Mouse (Mus musculus) liver, embryonic 14.5 days (tissue): Measurements from ENCODE around the gene Hexa. TPM values are rescaled to one million over a fixed set of nuclear protein-coding genes. Genes with fewer than 3 reads are reported as not detected.
A peak's percentile ranks its signal among the peaks of the same experiment; 100 is the strongest.

Source experiments
- ATAC-seq: fragments of 200-750 bp; cut with Nextera tagmentation; 2 replicates; pipeline ENCODE4 v1.8.0; 2017; ENCODE audit warnings: moderate number of reproducible peaks, mild to moderate bottlenecking, moderate library complexity; ENCODE audit not compliant: insufficient read depth
- DNase-seq, 3 experiments: peaks; one replicate each; pipeline ENCODE4 v3.0.0-alpha.2; 2012 to 2013; ENCODE audit warnings: low read depth in 3 of 3, low spot score in 3 of 3
- H3K27ac ChIP-seq: fragments of 300-500 bp; sonication (generic); 2 replicates; pipeline ENCODE4 v1.5.1; 2014; ENCODE audit warnings: moderate library complexity, mild to moderate bottlenecking, control low read depth, inconsistent platforms
- H3K27me3 ChIP-seq: fragments of 300-500 bp; sonication (generic); 2 replicates; pipeline ENCODE4 v1.6.1; 2014; ENCODE audit warnings: mild to moderate bottlenecking, low read length, moderate library complexity; ENCODE audit not compliant: control insufficient read depth, insufficient read depth
- H3K36me3 ChIP-seq: fragments of 300-500 bp; sonication (generic); replicated peaks from 2 replicates; pipeline ENCODE4 v1.6.1; 2014; ENCODE audit warnings: low read depth; ENCODE audit not compliant: control insufficient read depth, insufficient read depth
- H3K4me1 ChIP-seq, 2 experiments: fragments of 200-500 bp in 1 of 2; fragments of 300-500 bp in 1 of 2; sonication (generic) in 1 of 2; replicated peaks; 2 replicates each; pipeline ENCODE4 v1.6.1; 2012 to 2014; ENCODE audit warnings: antibody characterized with exemption in 1 of 2, inconsistent platforms in 1 of 2, low read length in 1 of 2; ENCODE audit not compliant: control insufficient read depth in 2 of 2, insufficient read depth in 2 of 2
- H3K4me2 ChIP-seq: fragments of 300-500 bp; sonication (generic); 2 replicates; pipeline ENCODE4 v1.6.1; 2014; ENCODE audit warnings: low read depth, mild to moderate bottlenecking, control low read depth, moderate library complexity
- H3K4me3 ChIP-seq, 2 experiments: fragments of 200-500 bp in 1 of 2; fragments of 300-500 bp in 1 of 2; sonication (generic) in 1 of 2; 2 replicates each; pipeline ENCODE4 v1.5.1; 2012 to 2014; ENCODE audit warnings: low read depth in 2 of 2, low read length in 2 of 2, mild to moderate bottlenecking in 2 of 2, control low read depth in 1 of 2, inconsistent platforms in 1 of 2, moderate library complexity in 1 of 2; ENCODE audit not compliant: insufficient read depth in 1 of 2
- H3K9ac ChIP-seq: fragments of 300-500 bp; sonication (generic); replicated peaks from 2 replicates; pipeline ENCODE4 v1.6.1; 2014; ENCODE audit warnings: mild to moderate bottlenecking, control low read depth, moderate library complexity
- H3K9me3 ChIP-seq: fragments of 300-500 bp; sonication (generic); 2 replicates; pipeline ENCODE4 v1.6.1; 2016; ENCODE audit warnings: low read length, mixed read lengths; ENCODE audit not compliant: control insufficient read depth
- CTCF ChIP-seq: IDR thresholded peaks from 2 replicates; pipeline ENCODE4 v1.5.1; 2016; ENCODE audit warnings: antibody characterized with exemption, low read depth, control low read depth
- EP300 ChIP-seq: IDR thresholded peaks from 2 replicates; pipeline ENCODE4 v1.6.1; 2016; ENCODE audit warnings: antibody characterized with exemption, low read depth
- WGBS: fragments of 180-500 bp; shearing (Covaris S2); extraction: QIAGEN DNeasy Blood & Tissue Kit; methylation state at CpG from one replicate; pipeline ENCODE4 v1.1.7; 2014; ENCODE audit not compliant: insufficient replicate concordance; 5-methylcytosine and 5-hydroxymethylcytosine counted together
- polyA plus RNA-seq, 2 experiments: library from polyadenylated mRNA; depleted of rRNA in 1 of 2; stranded (reverse) in 1 of 2; unstranded in 1 of 2; fragments of >200 nt; fragmentation: Nextera tagmentation in 1 of 2; extraction: Ambion mirVana in 1 of 2; gene quantifications; 2 replicates each; pipeline versions ENCODE4 v1.2.1 to v1.2.3; 2012 to 2014

The Hexa gene
- polyA plus RNA-seq, 2 experiments = 17.5 to 29.1 TPM

DNA sequence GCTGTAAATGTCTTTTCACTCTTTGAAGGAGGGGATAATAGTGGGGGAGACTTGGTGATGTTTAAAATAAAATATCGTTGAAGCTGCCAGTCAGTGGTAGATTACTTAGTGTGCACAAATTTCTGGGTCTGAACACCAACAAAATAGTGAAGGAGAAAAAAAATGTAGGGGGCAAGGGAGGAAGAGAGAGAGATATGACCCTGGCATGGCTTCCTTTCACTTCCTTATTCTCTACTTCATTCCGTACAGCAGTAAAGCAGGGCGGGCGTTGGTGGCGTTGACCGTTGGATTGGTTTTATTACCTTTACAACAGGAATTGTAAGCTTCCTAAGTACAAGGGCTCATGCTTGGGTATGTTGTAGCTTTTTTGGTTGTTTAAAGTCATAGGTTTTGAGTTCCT is 2.3 kb downstream of the Hexa start:
- Histone ChIP-seq H3K9me3 (no peaks in the 10 kb centered on the region), H3K4me1 (peaks cover 0 to 8% of the 10 kb centered on the region in 2 experiments; a peak in 2 of 4 replicates), H3K36me3 (no peaks in the 10 kb centered on the region), H3K27me3 (no peaks in the 10 kb centered on the region), H3K4me2 (no peak overlapping the region; the same call in 1 of the 2 replicates), H3K4me3 (no peak overlapping the region), H3K9ac (no peak overlapping the region), H3K27ac (no peak overlapping the region)
- ATAC-seq = no peak
- DNase-seq = no peak
- 40% methylated on average over 6 of the region's 6 CpGs for WGBS
- no peak for TF ChIP-seq CTCF
- no peak for TF ChIP-seq EP300

- TF ChIP-seq CTCF (no peak), EP300 (no peak)
- no peak for DNase-seq
- H3K27me3 ChIP-seq = no peaks in the 10 kb centered on the region
- no peaks in the 10 kb centered on the region for H3K9me3 ChIP-seq
- 0 out of 2 replicates have a peak overlapping the region, but pooled peaks have one; percentile 1 for H3K4me2 ChIP-seq
- no peak overlapping the region for H3K4me3 ChIP-seq
- ATAC-seq = no peak
- H3K4me1 ChIP-seq = peaks cover 0 to 7% of the 10 kb centered on the region in 2 experiments; a peak in 1 of 4 replicates
- no peak overlapping the region for H3K27ac ChIP-seq
- H3K9ac ChIP-seq = no peak overlapping the region
- H3K36me3 ChIP-seq = no peaks in the 10 kb centered on the region
These were observed 3.5 kb downstream of the Hexa start for GRCm38 (mm10) chr9:59542766-59543324.

DNA sequence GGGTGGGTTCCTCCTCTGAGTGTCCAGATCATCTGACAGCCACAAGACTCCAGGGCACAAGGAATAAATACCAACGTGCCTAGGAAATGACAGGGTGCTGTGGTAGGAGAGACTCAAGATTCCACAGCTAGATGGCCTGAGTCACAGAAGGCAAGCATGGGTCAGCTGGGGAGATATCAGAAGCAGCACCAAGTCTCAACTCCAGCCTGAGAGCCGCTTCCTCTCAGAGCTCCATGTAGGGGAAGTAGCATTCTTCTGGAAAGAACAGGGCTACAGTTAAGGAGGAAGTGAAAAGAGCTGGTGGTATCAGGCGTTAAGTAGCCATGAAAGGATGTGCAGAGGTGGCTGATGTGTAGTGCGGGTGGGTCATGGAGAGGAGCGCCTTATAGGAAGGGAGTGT is 5.4 kb downstream of the Hexa start:
- no peak overlapping the region for H3K4me3 ChIP-seq
- WGBS = 18% methylated on average over 5 of the region's 5 CpGs
- no peak overlapping the region for H3K4me2 ChIP-seq
- ATAC-seq (no peak), DNase-seq (peak in 1 of 3 experiments; percentile 38)
- H3K36me3 ChIP-seq = no peaks in the 10 kb centered on the region
- no peak overlapping the region for H3K27ac ChIP-seq
- peaks cover 0 to 6% of the 10 kb centered on the region in 2 experiments; a peak in 1 of 4 replicates for H3K4me1 ChIP-seq
- H3K27me3 ChIP-seq = no peaks in the 10 kb centered on the region
- H3K9me3 ChIP-seq = no peaks in the 10 kb centered on the region
- no peak for TF ChIP-seq EP300
- no peak for TF ChIP-seq CTCF
- no peak overlapping the region for H3K9ac ChIP-seq

GRCm38 (mm10) chr9:59547869-59548268 is 8.5 kb downstream of the Hexa start:
- H3K9ac ChIP-seq = no peak overlapping the region
- ATAC-seq (no peak), DNase-seq (no peak)
- H3K9me3 ChIP-seq = no peaks in the 10 kb centered on the region
- H3K27me3 ChIP-seq = no peaks in the 10 kb centered on the region
- H3K4me3 ChIP-seq = no peak overlapping the region
- no peaks in the 10 kb centered on the region for H3K36me3 ChIP-seq
- no peak overlapping the region for H3K27ac ChIP-seq
- WGBS = 60% methylated on average over 1 of the region's 1 CpGs
- H3K4me1 ChIP-seq = no peaks in the 10 kb centered on the region; a peak in 2 of 4 replicates
- H3K4me2 ChIP-seq = no peak overlapping the region
- TF ChIP-seq EP300 (no peak), CTCF (no peak)

DNA sequence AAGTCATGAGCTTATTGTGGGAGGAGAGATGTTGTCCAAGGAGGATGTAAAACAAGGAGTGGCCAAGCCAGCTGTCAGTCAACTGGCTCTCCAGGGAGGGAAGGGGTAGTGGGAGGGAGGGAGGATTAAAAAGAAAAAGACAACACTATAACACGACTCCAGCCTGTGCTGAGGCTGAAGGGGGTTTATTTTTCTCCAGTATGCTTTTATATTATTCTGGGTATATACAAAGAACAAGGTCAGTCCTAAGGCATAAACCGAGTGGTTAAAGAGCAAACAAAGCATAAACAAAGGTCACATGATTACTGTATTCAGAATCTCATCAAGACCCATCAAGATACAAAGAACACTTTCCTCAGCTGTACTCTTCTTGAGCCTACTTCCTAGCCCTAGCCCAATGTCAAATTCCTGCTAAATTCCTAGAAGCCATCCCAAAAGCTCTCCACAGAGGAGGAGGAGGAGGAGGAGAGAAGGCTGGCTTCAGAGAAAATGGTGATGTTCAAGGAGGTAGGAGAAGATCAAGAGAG is 9.7 kb downstream of the Hexa start:
- no peak for DNase-seq
- Histone ChIP-seq H3K27me3 (no peaks in the 10 kb centered on the region), H3K9me3 (no peaks in the 10 kb centered on the region), H3K4me2 (no peak overlapping the region), H3K4me3 (no peak overlapping the region), H3K36me3 (no peaks in the 10 kb centered on the region), H3K9ac (no peak overlapping the region), H3K27ac (no peak overlapping the region), H3K4me1 (no peaks in the 10 kb centered on the region; a peak in 2 of 4 replicates)
- 38% methylated on average over 2 of the region's 2 CpGs for WGBS
- TF ChIP-seq CTCF = no peak
- no peak for TF ChIP-seq EP300
- ATAC-seq = no peak
